Mouse (Mus musculus): ENCODE data around the gene Lta. TPM values are rescaled to one million over a fixed set of nuclear protein-coding genes. Genes with fewer than 3 reads are reported as not detected.

Lta gene
- total and polyA plus RNA-seq, 3 experiments = 0.24 TPM; not detected in 2

GRCm38 (mm10) chr17:35158850-35159593, 46.1 kb downstream of the Lta start:
- peaks cover 0 to 7% of the 10 kb centered on the region in 2 experiments; a peak in 1 of 4 replicates for H3K4me1 ChIP-seq (ENCODE audit: control insufficient read depth in 1 of 2, insufficient read depth in 2 of 2, low read length in 2 of 2)
- H3K27ac ChIP-seq (ENCODE audit: control insufficient read depth, low read depth, low read length) = no peak overlapping the region
- DNase-seq (ENCODE audit: low read depth, low spot score) = no peak
- no peaks in the 10 kb centered on the region for H3K9me3 ChIP-seq (replicated peaks; ENCODE audit: insufficient read depth, low read length)
- H3K4me3 ChIP-seq (ENCODE audit: control insufficient read depth in 1 of 2, insufficient read depth in 1 of 2, low read depth in 2 of 2, low read length in 2 of 2) = no peak overlapping the region
- no peaks in the 10 kb centered on the region for H3K27me3 ChIP-seq (ENCODE audit: control insufficient read depth in 1 of 2, insufficient read depth in 2 of 2, low read length in 2 of 2)
- H3K36me3 ChIP-seq (ENCODE audit: control insufficient read depth in 1 of 2, insufficient read depth in 2 of 2, low read length in 2 of 2) = peaks cover 15 to 43% of the 10 kb centered on the region in 2 experiments
- H3K79me2 ChIP-seq (ENCODE audit: control insufficient read depth, insufficient read depth, low read length, poor library complexity) = peaks cover 67% of the 10 kb centered on the region
- TF ChIP-seq USF1 (IDR thresholded peaks at IDR 0.05; ENCODE audit: low read depth, low read length) = no peak
- no peak for TF ChIP-seq CHD1 (IDR thresholded peaks at IDR 0.05; ENCODE audit: low read depth, low read length)
- no peak for TF ChIP-seq MYC (IDR thresholded peaks at IDR 0.05; ENCODE audit: low read depth, low read length)
- TF ChIP-seq POLR2AphosphoS2 (IDR thresholded peaks at IDR 0.05; ENCODE audit: low read length) = no peak
- TF ChIP-seq NRF1 (IDR thresholded peaks at IDR 0.05; ENCODE audit: insufficient read depth, low read depth, low read length, poor library complexity, severe bottlenecking) = no peak
- no peak for TF ChIP-seq ZC3H11A (IDR thresholded peaks at IDR 0.05; ENCODE audit: low read depth, low read length)
- no peak for TF ChIP-seq BHLHE40 (IDR thresholded peaks at IDR 0.05; ENCODE audit: borderline replicate concordance, low read depth, low read length)
- no peak for TF ChIP-seq EP300 (IDR thresholded peaks at IDR 0.05; ENCODE audit: low read depth in 1 of 2, low read length in 2 of 2)
- no peak for TF ChIP-seq CTCF (IDR thresholded peaks at IDR 0.05 in 2 of 3, conservative IDR thresholded peaks at IDR 0.05 in 1 of 3; ENCODE audit: control insufficient read depth in 1 of 3, insufficient read depth in 1 of 3, low read depth in 2 of 3, low read length in 3 of 3, poor library complexity in 1 of 3, severe bottlenecking in 1 of 3)
- no peak for TF ChIP-seq JUND (IDR thresholded peaks at IDR 0.05; ENCODE audit: low read depth, low read length)
- TF ChIP-seq MEF2A (IDR thresholded peaks at IDR 0.05; ENCODE audit: extremely low read depth, insufficient replicate concordance, low read depth, low read length, poor library complexity, severe bottlenecking) = no peak
- no peak for TF ChIP-seq MXI1 (IDR thresholded peaks at IDR 0.05; ENCODE audit: low read depth, low read length)
- no peak; a peak in 1 of 4 replicates for TF ChIP-seq POLR2A (IDR thresholded peaks at IDR 0.05; ENCODE audit: control insufficient read depth in 1 of 2, insufficient read depth in 1 of 2, low read depth in 1 of 2, low read length in 2 of 2, poor library complexity in 1 of 2)
- TF ChIP-seq NELFE (IDR thresholded peaks at IDR 0.05; ENCODE audit: low read depth, low read length) = no peak
- no peak for TF ChIP-seq SMC3 (IDR thresholded peaks at IDR 0.05; ENCODE audit: low read depth, low read length)
- TF ChIP-seq TCF12 (IDR thresholded peaks at IDR 0.05; ENCODE audit: low read depth, low read length) = no peak
- no peak for TF ChIP-seq GABPA (IDR thresholded peaks at IDR 0.05; ENCODE audit: low read depth, low read length)
- no peak overlapping the region for H3K9ac ChIP-seq (ENCODE audit: control insufficient read depth, low read depth, low read length, poor library complexity, severe bottlenecking)

DNA sequence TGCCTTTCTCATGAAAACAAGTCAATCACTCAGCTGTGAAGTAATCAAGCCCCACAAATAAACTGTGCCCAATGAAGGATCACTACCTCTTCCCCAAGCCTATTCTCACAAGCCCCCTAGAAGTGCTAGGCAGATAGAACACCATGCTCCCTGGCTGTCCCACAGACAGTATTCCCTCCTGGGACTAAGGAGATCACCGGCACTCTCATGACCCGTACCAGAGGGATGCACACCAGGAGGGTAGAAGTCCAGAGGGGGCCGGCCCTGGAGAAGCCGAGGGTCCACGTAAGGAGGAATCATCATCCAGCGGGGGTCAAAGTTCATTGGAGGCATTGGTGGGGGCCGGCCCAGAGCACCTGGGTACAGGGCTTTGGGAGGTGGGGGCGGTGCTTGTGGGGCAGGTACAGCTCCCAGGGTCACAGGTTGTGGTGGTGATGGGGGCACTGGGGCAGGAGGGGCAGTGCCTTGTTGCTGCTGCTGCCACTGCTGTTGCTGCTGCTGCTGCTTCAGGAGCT, 47.4 kb downstream of the Lta start:
- no peaks in the 10 kb centered on the region for H3K9me3 ChIP-seq (replicated peaks; ENCODE audit: insufficient read depth, low read length)
- H3K4me3 ChIP-seq (ENCODE audit: control insufficient read depth in 1 of 2, insufficient read depth in 1 of 2, low read depth in 2 of 2, low read length in 2 of 2) = no peak overlapping the region
- no peaks in the 10 kb centered on the region for H3K27me3 ChIP-seq (ENCODE audit: control insufficient read depth in 1 of 2, insufficient read depth in 2 of 2, low read length in 2 of 2)
- H3K79me2 ChIP-seq (ENCODE audit: control insufficient read depth, insufficient read depth, low read length, poor library complexity) = peaks cover 54% of the 10 kb centered on the region
- TF ChIP-seq RAD21 (IDR thresholded peaks at IDR 0.05; ENCODE audit: low read depth, low read length) (no peak), NRF1 (IDR thresholded peaks at IDR 0.05; ENCODE audit: insufficient read depth, low read depth, low read length, poor library complexity, severe bottlenecking) (no peak), TBP (IDR thresholded peaks at IDR 0.05; ENCODE audit: low read depth, low read length) (no peak), TCF12 (IDR thresholded peaks at IDR 0.05; ENCODE audit: low read depth, low read length) (no peak), ETS1 (IDR thresholded peaks at IDR 0.05; ENCODE audit: low read depth, low read length) (no peak), SIN3A (IDR thresholded peaks at IDR 0.05; ENCODE audit: low read length) (no peak), MAFK (IDR thresholded peaks at IDR 0.05; ENCODE audit: borderline replicate concordance, low read depth, low read length) (no peak), POLR2AphosphoS5 (IDR thresholded peaks at IDR 0.05; ENCODE audit: borderline replicate concordance, low read depth, low read length) (no peak)
- DNase-seq (ENCODE audit: low read depth, low spot score) = no peak
- H3K27ac ChIP-seq (ENCODE audit: control insufficient read depth, low read depth, low read length) = no peak overlapping the region
- peaks cover 9 to 44% of the 10 kb centered on the region in 2 experiments for H3K36me3 ChIP-seq (ENCODE audit: control insufficient read depth in 1 of 2, insufficient read depth in 2 of 2, low read length in 2 of 2)
- H3K4me1 ChIP-seq (ENCODE audit: control insufficient read depth in 1 of 2, insufficient read depth in 2 of 2, low read length in 2 of 2) = peaks cover 0 to 4% of the 10 kb centered on the region in 2 experiments; a peak in 1 of 4 replicates
- no peak overlapping the region for H3K9ac ChIP-seq (ENCODE audit: control insufficient read depth, low read depth, low read length, poor library complexity, severe bottlenecking)
